Mouse (Mus musculus) forebrain, postnatal 0 days (tissue): ENCODE data around the gene Rbm43. TPM values are rescaled to one million over a fixed set of nuclear protein-coding genes. Genes with fewer than 3 reads are reported as not detected.

ENCODE experiments used
- ATAC-seq: fragments of 200-750 bp; cut with Nextera tagmentation; 2 replicates; pipeline ENCODE4 v1.8.0; 2017; ENCODE audit warnings: mild to moderate bottlenecking, moderate library complexity
- DNase-seq: peaks from one replicate; pipeline ENCODE4 v3.0.0-alpha.2; 2015
- H3K27ac ChIP-seq: fragments of 300-500 bp; sonication (generic); 2 replicates; pipeline ENCODE4 v1.5.1; 2014; ENCODE audit warnings: low read depth, mild to moderate bottlenecking, antibody characterized with exemption, low read length, moderate library complexity, mixed read lengths
- H3K27me3 ChIP-seq: fragments of 300-500 bp; sonication (generic); 2 replicates; pipeline ENCODE4 v1.6.1; 2014; ENCODE audit warnings: mild to moderate bottlenecking, low read length, mixed read lengths; ENCODE audit not compliant: insufficient read depth
- H3K36me3 ChIP-seq: fragments of 300-500 bp; sonication (generic); 2 replicates; pipeline ENCODE4 v1.6.1; 2014; ENCODE audit warnings: mild to moderate bottlenecking, moderate library complexity; ENCODE audit not compliant: insufficient read depth
- H3K4me1 ChIP-seq: fragments of 300-500 bp; sonication (generic); 2 replicates; pipeline ENCODE4 v1.6.1; 2014; ENCODE audit warnings: antibody characterized with exemption; ENCODE audit not compliant: insufficient read depth
- H3K4me2 ChIP-seq: fragments of 300-500 bp; sonication (generic); 2 replicates; pipeline ENCODE4 v1.6.1; 2014; ENCODE audit warnings: low read depth, mild to moderate bottlenecking, moderate library complexity
- H3K4me3 ChIP-seq: fragments of 300-500 bp; sonication (generic); 2 replicates; pipeline ENCODE4 v1.5.1; 2014; ENCODE audit warnings: low read depth, low read length, mixed read lengths
- H3K9ac ChIP-seq: fragments of 300-500 bp; sonication (generic); 2 replicates; pipeline ENCODE4 v1.6.1; 2014; ENCODE audit warnings: mild to moderate bottlenecking
- H3K9me3 ChIP-seq: fragments of 300-500 bp; sonication (generic); 2 replicates; pipeline ENCODE4 v1.6.1; 2016; ENCODE audit warnings: low read length
- CTCF ChIP-seq: sonication (generic); IDR thresholded peaks from 2 replicates; pipeline ENCODE4 v1.5.1; 2016; ENCODE audit warnings: antibody characterized with exemption, control low read depth, low read depth
- WGBS: fragments of 180-500 bp; shearing (Covaris S2); extraction: QIAGEN DNeasy Blood & Tissue Kit; methylation state at CpG from one replicate; pipeline ENCODE4 v1.1.7; 2014; 5-methylcytosine and 5-hydroxymethylcytosine counted together
- polyA plus RNA-seq: library from polyadenylated mRNA; unstranded; fragments of >200 nt; fragmentation: Nextera tagmentation; extraction: Ambion mirVana; gene quantifications from 2 replicates; pipeline ENCODE4 v1.2.1, GENCODE M21; 2015
- total RNA-seq: library from RNA; depleted of rRNA; stranded (reverse); fragments of >200 nt; gene quantifications from 2 replicates; pipeline ENCODE4 v1.2.3, GENCODE M21; 2014; rRNA removed

Gene Rbm43
- total and polyA plus RNA-seq, 2 experiments from 2014 or later, result 13.7 to 15.0 TPM

DNA sequence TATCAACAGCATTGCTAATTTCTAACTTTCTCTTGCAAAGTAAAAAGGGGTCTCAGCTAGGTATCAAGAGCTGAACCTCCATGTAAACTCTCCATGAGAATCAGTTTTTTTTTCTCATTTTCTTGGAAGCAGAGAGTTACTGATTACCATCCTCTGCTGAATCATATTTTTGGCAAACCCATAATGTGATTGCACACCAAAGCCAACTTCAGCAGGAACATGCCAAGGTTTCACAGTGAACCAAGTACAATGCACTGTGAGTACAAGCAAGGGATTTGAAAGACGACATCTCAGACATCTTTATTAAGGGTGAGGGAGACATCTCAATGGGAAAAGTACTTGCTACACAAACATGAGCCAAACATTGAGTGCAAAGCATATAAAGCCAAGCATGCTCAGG lies 54.8 kb downstream of the Rbm43 start:
- H3K36me3 ChIP-seq, result no peaks in the 10 kb centered on the region
- H3K9ac ChIP-seq, result no peak overlapping the region
- H3K4me1 ChIP-seq, result no peaks in the 10 kb centered on the region
- no peaks in the 10 kb centered on the region for H3K27me3 ChIP-seq
- no peak overlapping the region for H3K27ac ChIP-seq
- WGBS, result 55% methylated on average over 1 of the region's 1 CpGs
- no peaks in the 10 kb centered on the region for H3K9me3 ChIP-seq
- no peak overlapping the region for H3K4me3 ChIP-seq
- ATAC-seq (no peak), DNase-seq (peak; percentile 39)
- H3K4me2 ChIP-seq, result no peak overlapping the region
- no peak for TF ChIP-seq CTCF

Other genes starting within 250 kb of the Rbm43 start
- gene Nmi, start 38.3 kb upstream of the Rbm43 start, total RNA-seq, result 2.7 and 3.0 TPM in 2 replicates
- gene Nmi, start 38.3 kb upstream of the Rbm43 start, polyA plus RNA-seq, result 7.3 TPM in 2 replicates
- 3.5 and 5.0 TPM in 2 replicates for gene Tnfaip6, start 102.8 kb upstream of the Rbm43 start, total RNA-seq
- 3.7 and 5.0 TPM in 2 replicates for gene Tnfaip6, start 102.8 kb upstream of the Rbm43 start, polyA plus RNA-seq
- gene Rif1, start 137.7 kb upstream of the Rbm43 start, total RNA-seq, result 28.9 and 31.9 TPM in 2 replicates
- 6.8 and 9.3 TPM in 2 replicates for gene Rif1, start 137.7 kb upstream of the Rbm43 start, polyA plus RNA-seq